Mouse (Mus musculus) c-Kit-positive CD71-negative TER-119-negative erythroid progenitor cells, embryonic 14.5 days (primary cell): Measurements from ENCODE around the gene Xndc1.
A peak's percentile ranks its signal among the peaks of the same experiment; 100 is the strongest.
"Not testable (repeated sequence)": the region's sequence is repeated elsewhere in the genome, so short reads cannot be mapped to it uniquely, and the experiment has no call there.

Experiments
- DNase-seq: peaks from one replicate; pipeline ENCODE4 v3.0.0-alpha.2; 2013; ENCODE audit warnings: low read depth

Gene Xndc1

GRCm38 (mm10) chr7:102065046-102065891 lies at the start of gene Xndc1, which contains the start of the genes Rnf121 and Xntrpc:
Gene Xndc1, plus strand, starts transcription at chr7:102065511.
Gene Rnf121, minus strand, starts transcription at chr7:102065469.
Gene Xntrpc, plus strand, starts transcription at chr7:102065713.
- peak; percentile 80 for DNase-seq

- no peak for DNase-seq
These were observed 48.4 kb upstream of the Xndc1 start for GRCm38 (mm10) chr7:102016936-102017335.

- no peak for DNase-seq
These were observed 47.9 kb upstream of the Xndc1 start for GRCm38 (mm10) chr7:102017452-102017851.

- no peak for DNase-seq
These were observed 47.3 kb upstream of the Xndc1 start for GRCm38 (mm10) chr7:102018034-102018433.

GRCm38 (mm10) chr7:102018590-102018989 lies 46.7 kb upstream of the Xndc1 start, which contains the start of gene Il18bp:
Gene Il18bp, minus strand, starts transcription at chr7:102018690.
- DNase-seq, result no peak

- DNase-seq, result no peak
These were observed 45.9 kb upstream of the Xndc1 start for GRCm38 (mm10) chr7:102019362-102019761.

- not testable (repeated sequence) for DNase-seq
These were observed 44.4 kb upstream of the Xndc1 start for GRCm38 (mm10) chr7:102020934-102021333.

- DNase-seq, result no peak
These were observed 41.5 kb upstream of the Xndc1 start for GRCm38 (mm10) chr7:102023821-102024220.

- no peak for DNase-seq
These were observed 39.9 kb upstream of the Xndc1 start for GRCm38 (mm10) chr7:102025187-102026119.

GRCm38 (mm10) chr7:102034904-102035303 lies 30.4 kb upstream of the Xndc1 start:
- no peak for DNase-seq

GRCm38 (mm10) chr7:102035534-102035933 lies 29.8 kb upstream of the Xndc1 start:
- DNase-seq, result no peak

- no peak for DNase-seq
These were observed 28.0 kb upstream of the Xndc1 start for GRCm38 (mm10) chr7:102037318-102037717.

- DNase-seq, result no peak
These were observed 23.0 kb upstream of the Xndc1 start for GRCm38 (mm10) chr7:102042314-102042713.

GRCm38 (mm10) chr7:102048524-102048923 lies 16.8 kb upstream of the Xndc1 start:
- DNase-seq, result not testable (repeated sequence)

- DNase-seq, result no peak
These were observed 4.0 kb upstream of the Xndc1 start for GRCm38 (mm10) chr7:102061353-102061752.

- DNase-seq, result no peak
These were observed 3.1 kb upstream of the Xndc1 start for GRCm38 (mm10) chr7:102062203-102062602.

- DNase-seq, result no peak
These were observed 1.4 kb upstream of the Xndc1 start for GRCm38 (mm10) chr7:102063891-102064290.

- no peak for DNase-seq
These were observed 661 bp upstream of the Xndc1 start for GRCm38 (mm10) chr7:102064655-102065045.

GRCm38 (mm10) chr7:102066363-102066762 lies 1.1 kb downstream of the Xndc1 start:
- DNase-seq, result no peak

- DNase-seq, result peak; percentile 44
These were observed 11.5 kb downstream of the Xndc1 start for GRCm38 (mm10) chr7:102076714-102077296.

- DNase-seq, result no peak
These were observed 13.2 kb downstream of the Xndc1 start for GRCm38 (mm10) chr7:102078517-102078916.

- DNase-seq, result no peak
These were observed 15.0 kb downstream of the Xndc1 start for GRCm38 (mm10) chr7:102080311-102080710.
